Mouse (Mus musculus) CH12.LX (cell line): ENCODE measurements around the gene Ppp1r1c. TPM values are rescaled to one million over a fixed set of nuclear protein-coding genes. Genes with fewer than 3 reads are reported as not detected.

Source experiments
- DNase-seq: peaks from one replicate; pipeline ENCODE4 v3.0.0-alpha.2; 2013; ENCODE audit errors: extremely low read depth
- H3K27ac ChIP-seq: 2 replicates; pipeline ENCODE4 v1.5.1; 2012; ENCODE audit warnings: low read depth, mild to moderate bottlenecking, control low read depth, moderate library complexity; ENCODE audit not compliant: insufficient read depth
- H3K27me3 ChIP-seq: replicated peaks from 2 replicates; pipeline ENCODE3; 2012; ENCODE audit warnings: inconsistent platforms
- H3K36me3 ChIP-seq, 2 experiments: replicated peaks in 1 of 2; 2 replicates each; pipeline versions ENCODE3 to v1.6.1; 2012; ENCODE audit warnings: inconsistent platforms in 1 of 2, low read length in 1 of 2, mild to moderate bottlenecking in 1 of 2, mixed read lengths in 1 of 2, moderate library complexity in 1 of 2; ENCODE audit not compliant: control insufficient read depth in 1 of 2, insufficient read depth in 1 of 2
- H3K4me1 ChIP-seq, 2 experiments: 2 replicates each; pipeline ENCODE4 v1.6.1; 2012; ENCODE audit warnings: inconsistent platforms in 1 of 2, moderate library complexity in 1 of 2; ENCODE audit not compliant: insufficient read depth in 2 of 2, control insufficient read depth in 1 of 2
- H3K4me2 ChIP-seq: 2 replicates; pipeline ENCODE4 v1.6.1; 2012; ENCODE audit warnings: low read depth, mild to moderate bottlenecking, control low read depth; ENCODE audit not compliant: poor library complexity, insufficient read depth, severe bottlenecking
- H3K4me3 ChIP-seq, 3 experiments: fragments of 150-350 bp in 1 of 3; sonication (generic) in 1 of 3; replicated peaks in 1 of 3; 2 replicates each; pipeline versions ENCODE3 to v1.5.1; 2011 to 2012; ENCODE audit warnings: low read depth in 2 of 3, low read length in 2 of 3, mild to moderate bottlenecking in 2 of 3, moderate library complexity in 2 of 3, control low read depth in 1 of 3, improper control_type of control experiment in 1 of 3, inconsistent platforms in 1 of 3, mixed read lengths in 1 of 3; ENCODE audit not compliant: poor library complexity in 1 of 3
- H3K79me2 ChIP-seq: replicated peaks from 2 replicates; pipeline ENCODE4 v1.6.1; 2012; ENCODE audit warnings: mild to moderate bottlenecking, moderate library complexity; ENCODE audit not compliant: control insufficient read depth, poor library complexity, insufficient read depth, severe bottlenecking; ENCODE audit errors: extremely low read depth
- H3K9ac ChIP-seq: 2 replicates; pipeline ENCODE4 v1.6.1; 2012; ENCODE audit warnings: low read depth, mild to moderate bottlenecking, control low read depth, moderate library complexity; ENCODE audit not compliant: insufficient read depth
- H3K9me3 ChIP-seq: replicated peaks from 2 replicates; pipeline ENCODE3; 2012; ENCODE audit warnings: low read length, inconsistent platforms, mixed read lengths
- CHD1 ChIP-seq: IDR thresholded peaks from 2 replicates; pipeline ENCODE4 v1.6.1; 2012; ENCODE audit warnings: low read depth, low read length, improper control_type of control experiment, inconsistent platforms
- CHD2 ChIP-seq: IDR thresholded peaks from 2 replicates; pipeline ENCODE4 v1.6.1; 2011; ENCODE audit warnings: low read length, improper control_type of control experiment
- E2F4 ChIP-seq: IDR thresholded peaks from 2 replicates; pipeline ENCODE4 v1.6.1; 2011; ENCODE audit warnings: low read depth, low read length, improper control_type of control experiment; ENCODE audit not compliant: insufficient replicate concordance
- ELF1 ChIP-seq: IDR thresholded peaks from 2 replicates; pipeline ENCODE4 v1.6.1; 2014; ENCODE audit warnings: low read depth, mild to moderate bottlenecking, inconsistent platforms, low read length, improper control_type of control experiment
- ETS1 ChIP-seq: conservative IDR thresholded peaks from 2 replicates; pipeline ENCODE4 v1.6.1; 2012; ENCODE audit warnings: low read depth, mild to moderate bottlenecking, inconsistent platforms, low read length, improper control_type of control experiment, moderate library complexity
- IRF4 ChIP-seq: IDR thresholded peaks from 2 replicates; pipeline ENCODE4 v1.6.1; 2014; ENCODE audit warnings: low read depth, mild to moderate bottlenecking, inconsistent platforms, low read length, improper control_type of control experiment
- KAT2A ChIP-seq: IDR thresholded peaks from 2 replicates; pipeline ENCODE4 v1.6.1; 2012; ENCODE audit warnings: low read length, improper control_type of control experiment, inconsistent platforms; ENCODE audit not compliant: insufficient replicate concordance
- MAFK ChIP-seq: IDR thresholded peaks from 2 replicates; pipeline ENCODE4 v1.6.1; 2011; ENCODE audit warnings: low read length, improper control_type of control experiment; ENCODE audit not compliant: insufficient replicate concordance
- MEF2A ChIP-seq: IDR thresholded peaks from 2 replicates; pipeline ENCODE4 v1.6.1; 2014; ENCODE audit warnings: low read depth, mild to moderate bottlenecking, inconsistent platforms, low read length, improper control_type of control experiment, borderline replicate concordance
- MXI1 ChIP-seq: IDR thresholded peaks from 2 replicates; pipeline ENCODE4 v1.6.1; 2011; ENCODE audit warnings: mild to moderate bottlenecking, low read depth, low read length, improper control_type of control experiment
- PAX5 ChIP-seq: IDR thresholded peaks from 2 replicates; pipeline ENCODE4 v1.6.1; 2012; ENCODE audit warnings: low read length, inconsistent platforms, mixed read lengths
- POLR2A ChIP-seq: IDR thresholded peaks from 2 replicates; pipeline ENCODE4 v1.6.1; 2011; ENCODE audit warnings: low read depth, mild to moderate bottlenecking, improper control_type of control experiment, low read length
- POLR2AphosphoS2 ChIP-seq: IDR thresholded peaks from 2 replicates; pipeline ENCODE4 v1.6.1; 2011; ENCODE audit warnings: low read depth, low read length, improper control_type of control experiment
- RAD21 ChIP-seq: IDR thresholded peaks from 2 replicates; pipeline ENCODE4 v1.6.1; 2011; ENCODE audit warnings: low read depth, mild to moderate bottlenecking, low read length, improper control_type of control experiment, moderate library complexity
- SIN3A ChIP-seq: IDR thresholded peaks from 2 replicates; pipeline ENCODE4 v1.6.1; 2012; ENCODE audit warnings: low read length, improper control_type of control experiment, inconsistent platforms
- UBTF ChIP-seq: IDR thresholded peaks from 2 replicates; pipeline ENCODE4 v1.6.1; 2012; ENCODE audit warnings: low read depth, mild to moderate bottlenecking, inconsistent platforms, low read length, improper control_type of control experiment, moderate library complexity
- USF2 ChIP-seq: conservative IDR thresholded peaks from 2 replicates; pipeline ENCODE4 v1.6.1; 2011; ENCODE audit warnings: low read depth, low read length, improper control_type of control experiment
- ZC3H11A ChIP-seq: IDR thresholded peaks from 2 replicates; pipeline ENCODE4 v1.6.1; 2012; ENCODE audit warnings: low read depth, mild to moderate bottlenecking, inconsistent platforms, low read length, improper control_type of control experiment
- ZMIZ1 ChIP-seq: IDR thresholded peaks from 2 replicates; pipeline ENCODE4 v1.6.1; 2012; ENCODE audit warnings: low read depth, mild to moderate bottlenecking, inconsistent platforms, low read length, improper control_type of control experiment
- ZNF384 ChIP-seq: IDR thresholded peaks from 2 replicates; pipeline ENCODE4 v1.6.1; 2012; ENCODE audit warnings: low read depth, low read length, improper control_type of control experiment, inconsistent platforms
- dilution Hi-C: fragments of 300-500 bp; cut with MboI; formaldehyde crosslinking; loops from 2 replicates; pipeline ENCODE4 v1.14.3; 2020; ENCODE audit warnings: low sequenced_read_pairs; ENCODE audit not compliant: extremely low pct_unique_long_range_greater_than_20kb, extremely low pct_ligation_motif_present
- in situ Hi-C: fragments of 300-500 bp; cut with MboI; formaldehyde crosslinking; loops from 3 replicates; pipeline ENCODE4 v1.14.3; 2019; ENCODE audit warnings: low sequenced_read_pairs, low pct_ligation_motif_present, low pct_unique_long_range_greater_than_20kb, mixed read lengths
- polyA plus RNA-seq: library from polyadenylated mRNA; unstranded; fragments of >175 nt; gene quantifications from 2 replicates; pipeline ENCODE4 v1.2.1, GENCODE M21; 2012; ENCODE audit warnings: low read depth; ENCODE audit not compliant: insufficient read length
- total RNA-seq, 2 experiments: library from RNA; depleted of rRNA; stranded (reverse); fragments of 300-350 nt in 1 of 2; fragments of >200 nt in 1 of 2; gene quantifications; 2 replicates each; pipeline ENCODE4 v1.2.3; 2012 to 2014

The Ppp1r1c gene
- total and polyA plus RNA-seq, 3 experiments: not detected

DNA sequence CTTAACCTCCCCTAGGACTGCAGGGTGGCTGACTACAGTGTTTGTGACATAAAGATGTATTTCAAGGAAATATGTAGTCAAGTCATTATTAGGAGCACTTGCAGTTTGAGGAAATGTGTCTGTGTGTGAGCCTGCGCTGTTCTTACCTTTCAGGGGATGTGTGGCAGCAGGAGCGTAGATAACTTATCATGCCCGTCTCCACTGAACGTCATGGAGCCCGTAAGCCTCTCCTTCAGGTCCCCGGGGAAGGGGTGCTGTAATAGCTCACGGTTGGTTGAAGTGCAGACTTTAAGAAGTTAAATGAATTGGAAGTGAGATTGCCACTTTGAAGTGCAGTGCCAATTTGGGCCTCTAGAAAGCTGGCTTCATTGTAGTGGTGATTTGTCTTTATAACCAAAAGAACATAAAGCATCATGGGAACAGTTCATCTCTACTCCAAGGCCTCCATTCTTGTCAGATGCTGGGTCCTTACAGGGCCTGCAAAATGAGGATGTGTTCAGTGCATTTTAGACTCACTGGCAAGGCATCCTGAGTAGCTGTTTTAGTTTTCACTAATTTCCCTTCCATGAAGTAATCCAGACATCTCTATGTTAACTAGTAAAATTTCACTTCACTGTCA lies 46.0 kb upstream of the Ppp1r1c start:
- no peak for DNase-seq
- no peaks in the 10 kb centered on the region for H3K9me3 ChIP-seq
- H3K9ac ChIP-seq: no peak overlapping the region
- dilution Hi-C loops (no loop called here), in situ Hi-C loops (no loop called here)
- H3K4me2 ChIP-seq: no peak overlapping the region
- H3K36me3 ChIP-seq: peaks cover 53 to 88% of the 10 kb centered on the region in 2 experiments
- no peak overlapping the region for H3K4me3 ChIP-seq
- H3K27ac ChIP-seq: no peak overlapping the region
- H3K79me2 ChIP-seq: no peaks in the 10 kb centered on the region
- no peaks in the 10 kb centered on the region for H3K27me3 ChIP-seq
- H3K4me1 ChIP-seq: peaks cover 5 to 12% of the 10 kb centered on the region in 2 experiments
- TF ChIP-seq ZNF384: no peak
- TF ChIP-seq E2F4: no peak

DNA sequence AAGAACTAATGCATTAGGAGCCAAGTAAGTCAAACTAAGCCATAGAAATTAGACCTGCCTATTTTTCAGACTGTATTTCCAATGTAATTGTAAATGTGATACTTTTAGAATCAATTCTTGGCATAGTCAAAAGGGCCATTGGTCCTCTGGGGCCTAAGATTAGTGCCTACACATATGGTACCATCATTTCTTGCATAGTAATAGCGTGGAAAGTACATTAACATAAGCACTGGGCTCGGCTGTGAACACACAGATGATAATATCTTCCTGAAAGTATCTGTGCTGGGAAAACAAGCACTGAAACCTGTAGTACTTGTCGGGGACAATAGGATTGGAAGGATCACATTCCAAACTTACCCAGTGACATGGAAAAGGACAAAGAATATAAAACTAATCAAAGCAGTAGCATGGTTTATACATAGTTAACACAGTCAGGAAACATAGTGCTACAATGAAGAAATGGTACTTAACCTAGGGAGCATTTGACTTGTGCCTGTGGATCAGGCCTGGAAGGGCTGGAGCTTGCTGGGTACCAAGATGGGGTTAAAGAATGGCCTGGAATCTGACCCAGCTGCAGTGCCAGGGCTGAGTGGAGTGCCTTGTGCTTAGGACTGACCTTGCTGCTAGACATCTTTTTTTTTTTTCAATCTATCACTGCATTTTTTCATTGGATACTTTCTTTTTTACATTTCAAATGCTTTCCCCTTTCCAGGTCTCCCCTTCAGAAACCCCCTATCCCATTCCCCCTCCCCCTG lies 42.9 kb upstream of the Ppp1r1c start:
- DNase-seq: no peak
- H3K4me1 ChIP-seq: peaks cover 0 to 8% of the 10 kb centered on the region in 2 experiments; a peak in 2 of 4 replicates
- dilution Hi-C loops: no loop called here
- H3K4me3 ChIP-seq: no peak overlapping the region
- H3K4me2 ChIP-seq: no peak overlapping the region
- H3K9me3 ChIP-seq: no peaks in the 10 kb centered on the region
- no peak overlapping the region for H3K9ac ChIP-seq
- no peak for TF ChIP-seq ELF1
- no peak for TF ChIP-seq PAX5
- TF ChIP-seq MEF2A: no peak
- TF ChIP-seq SIN3A: no peak
- TF ChIP-seq ETS1: no peak
- no peaks in the 10 kb centered on the region for H3K27me3 ChIP-seq
- in situ Hi-C loops: no loop called here
- peaks cover 26 to 70% of the 10 kb centered on the region in 2 experiments for H3K36me3 ChIP-seq
- H3K27ac ChIP-seq: no peak overlapping the region
- H3K79me2 ChIP-seq: no peaks in the 10 kb centered on the region

DNA sequence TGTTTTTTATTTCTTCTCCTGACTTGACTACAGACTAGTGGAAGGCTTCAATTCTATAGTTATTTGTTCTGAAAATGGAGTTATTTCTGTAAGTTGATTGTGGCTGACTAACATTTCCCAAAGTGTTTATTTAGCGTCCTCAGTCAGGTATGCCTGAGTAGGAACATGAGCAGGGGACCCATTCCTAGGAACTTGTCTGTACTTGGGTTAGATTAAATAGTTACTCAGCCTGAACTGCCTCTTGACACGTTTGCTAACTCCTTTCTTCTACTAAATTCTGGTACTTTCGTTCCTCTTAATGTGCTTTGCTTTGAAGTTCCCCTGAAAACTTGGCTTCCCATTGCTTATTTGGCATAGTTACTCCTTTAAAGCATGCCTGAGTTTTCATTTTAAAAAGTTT lies 42.1 kb upstream of the Ppp1r1c start:
- Histone ChIP-seq H3K27me3 (no peaks in the 10 kb centered on the region), H3K4me3 (no peak overlapping the region), H3K4me2 (no peak overlapping the region), H3K36me3 (peaks cover 22 to 68% of the 10 kb centered on the region in 2 experiments), H3K79me2 (no peaks in the 10 kb centered on the region), H3K27ac (no peak overlapping the region), H3K9ac (no peak overlapping the region), H3K9me3 (no peaks in the 10 kb centered on the region), H3K4me1 (peaks cover 0 to 13% of the 10 kb centered on the region in 2 experiments; a peak in 2 of 4 replicates)
- dilution Hi-C loops: no loop called here
- in situ Hi-C loops: no loop called here
- no peak for DNase-seq
- TF ChIP-seq KAT2A (no peak), ZC3H11A (no peak), PAX5 (no peak), E2F4 (no peak), MAFK (no peak), POLR2AphosphoS2 (no peak), IRF4 (no peak), CHD1 (no peak), MEF2A (no peak), POLR2A (no peak), UBTF (no peak), ZMIZ1 (no peak), RAD21 (no peak), CHD2 (no peak), ZNF384 (no peak), MXI1 (no peak), ELF1 (no peak), SIN3A (no peak), USF2 (no peak)
